Mouse (Mus musculus): ENCODE data around the gene Il1f10.

Gene Il1f10

DNA sequence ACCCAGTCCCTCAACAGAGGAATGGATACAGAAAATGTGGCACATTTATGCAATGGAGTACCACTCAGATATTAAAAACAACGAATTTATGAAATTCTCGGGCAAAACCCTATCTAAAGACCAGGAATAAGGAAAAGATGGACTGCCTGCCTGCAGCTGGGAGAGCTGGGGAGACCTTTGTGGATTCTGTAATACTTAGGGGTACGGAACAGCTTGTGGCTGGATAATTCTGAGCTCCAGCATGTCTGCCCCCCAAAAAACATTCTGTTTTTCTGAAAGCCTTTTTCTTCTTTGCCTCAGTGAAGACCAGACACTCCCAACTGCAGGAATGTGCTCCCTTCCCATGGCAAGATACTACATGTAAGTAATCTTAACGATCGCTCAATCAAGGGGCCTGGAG is at the start of gene Il1f10:
TSS of gene Il1f10 (plus strand) at position 301 of the 400 bp plus-strand sequence.
- DNase-seq (ENCODE audit: low spot score in 2 of 2): no peak

DNA sequence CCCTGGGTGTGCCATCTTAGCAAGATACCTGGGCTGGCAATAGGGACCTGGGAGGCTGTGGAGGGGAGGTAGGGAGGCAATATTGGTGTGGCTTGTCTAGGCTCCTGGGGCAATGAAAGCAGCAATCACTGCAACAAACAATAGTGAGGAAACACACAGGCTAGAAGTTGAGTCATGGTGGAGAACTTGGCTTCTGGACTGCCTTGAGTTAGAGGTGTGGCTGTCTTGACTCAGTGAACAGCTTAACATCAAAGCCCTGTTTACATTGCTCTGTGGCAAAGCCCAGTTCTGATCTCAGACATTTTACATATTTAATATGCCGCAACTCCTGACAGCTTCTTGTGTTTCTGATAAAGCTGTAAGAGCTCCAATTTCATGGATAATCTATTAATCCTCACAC is 23.5 kb upstream of the Il1f10 start:
- DNase-seq (ENCODE audit: low spot score in 2 of 2): no peak

DNA sequence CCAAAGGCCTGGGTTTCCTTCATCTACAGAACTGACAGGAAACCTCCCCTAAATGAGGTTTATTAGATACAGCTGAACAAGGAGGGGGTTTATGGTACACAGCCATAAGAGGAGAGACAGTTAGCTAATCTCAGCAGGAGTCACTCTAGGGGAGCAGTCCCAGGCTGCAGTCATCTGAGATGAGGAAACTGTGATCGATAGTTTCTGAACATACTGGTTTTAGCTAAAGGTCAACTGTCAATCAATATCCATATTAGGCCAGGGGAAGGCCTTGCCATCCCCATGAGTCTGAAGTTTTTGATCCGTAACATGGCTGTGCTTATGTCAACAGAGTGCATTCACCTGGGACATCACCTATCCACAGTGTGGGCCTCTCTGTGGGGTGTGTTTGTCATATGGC is 17.4 kb upstream of the Il1f10 start:
- DNase-seq (ENCODE audit: low spot score in 2 of 2): no peak

DNA sequence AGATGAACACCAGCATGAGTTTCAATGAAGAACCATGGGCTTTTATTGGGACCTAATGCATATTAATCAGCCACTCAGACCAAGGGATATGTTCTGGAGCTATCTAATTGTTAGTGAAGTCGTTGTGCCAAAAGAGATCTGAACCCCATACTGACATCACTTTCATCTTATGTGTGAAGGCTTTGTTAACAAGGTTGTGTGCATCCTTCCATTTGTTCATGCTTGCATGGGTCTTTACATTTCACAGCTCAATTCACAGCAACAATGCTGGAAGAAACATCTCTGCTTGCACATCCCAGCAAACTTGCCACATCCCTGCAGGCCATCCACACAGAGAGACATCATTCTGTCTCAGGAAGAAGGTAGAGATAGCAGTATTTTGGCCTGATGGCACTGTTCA is 15.8 kb upstream of the Il1f10 start:
- DNase-seq (ENCODE audit: low spot score in 2 of 2): no peak

DNA sequence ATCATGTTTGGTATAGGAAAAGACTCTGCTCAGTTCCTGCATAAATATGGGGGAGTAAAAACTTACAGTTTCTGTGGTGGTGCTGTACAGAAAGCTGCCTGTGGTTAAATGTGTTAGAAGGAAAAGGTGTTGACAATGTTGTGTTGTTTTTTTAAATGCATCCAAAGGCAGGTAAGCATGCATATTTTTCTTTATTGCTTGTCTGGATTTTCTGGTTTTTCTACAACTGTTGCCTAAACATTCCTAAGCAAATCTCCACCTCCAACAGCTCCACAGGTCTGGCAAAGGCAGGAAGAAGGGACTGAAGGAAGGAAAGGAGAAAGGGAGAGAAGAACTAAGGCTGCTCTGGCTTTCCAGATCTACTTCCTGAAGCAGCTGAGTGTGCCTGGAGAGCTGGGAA is 14.3 kb upstream of the Il1f10 start, which contains the start of gene Il1f5:
TSS of gene Il1f5 (plus strand) at position 301 of the 400 bp plus-strand sequence.
- no peak for DNase-seq (ENCODE audit: low spot score in 2 of 2)

DNA sequence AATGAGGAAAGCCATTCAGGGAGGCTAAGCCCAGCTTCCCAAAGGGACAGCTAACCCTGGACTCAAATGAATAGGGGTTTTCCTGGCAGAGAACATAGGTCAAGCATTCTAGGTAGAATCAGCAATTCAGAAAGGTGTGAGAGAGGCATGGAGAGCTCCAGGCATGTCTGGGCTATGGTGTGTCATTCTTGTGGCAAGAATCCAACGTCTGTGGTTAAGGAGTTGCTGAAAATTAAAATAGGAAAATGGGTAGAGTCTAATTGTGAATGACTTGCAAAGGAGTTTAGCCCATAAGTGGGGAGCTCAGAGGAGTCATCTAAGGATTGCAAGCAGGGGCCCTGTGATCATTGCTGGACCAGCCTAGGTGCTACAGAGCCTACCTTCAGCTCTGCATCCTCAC is 3.6 kb downstream of the Il1f10 start:
- no peak for DNase-seq (ENCODE audit: low spot score in 2 of 2)

DNA sequence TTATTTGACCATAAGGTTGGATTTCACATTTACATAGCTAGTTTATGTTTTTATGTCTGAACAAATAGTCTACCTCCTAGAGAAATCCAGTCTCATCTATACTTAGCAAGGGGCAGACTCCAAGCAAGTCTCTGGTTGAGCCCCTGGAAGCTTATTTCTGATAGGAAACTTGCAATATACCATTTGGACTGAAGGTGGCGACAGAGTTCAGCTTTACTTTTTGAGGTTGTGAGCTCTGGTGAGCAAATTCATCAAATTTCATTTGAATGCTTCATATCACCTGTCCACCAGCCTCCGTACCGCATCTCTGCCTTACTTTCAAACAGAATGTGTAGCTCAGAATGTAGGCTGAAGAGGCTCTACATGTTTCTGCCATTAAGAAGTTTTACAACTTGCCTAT is 5.8 kb downstream of the Il1f10 start:
- DNase-seq (ENCODE audit: low spot score in 2 of 2): peak in 1 of 2 experiments; percentile 21

DNA sequence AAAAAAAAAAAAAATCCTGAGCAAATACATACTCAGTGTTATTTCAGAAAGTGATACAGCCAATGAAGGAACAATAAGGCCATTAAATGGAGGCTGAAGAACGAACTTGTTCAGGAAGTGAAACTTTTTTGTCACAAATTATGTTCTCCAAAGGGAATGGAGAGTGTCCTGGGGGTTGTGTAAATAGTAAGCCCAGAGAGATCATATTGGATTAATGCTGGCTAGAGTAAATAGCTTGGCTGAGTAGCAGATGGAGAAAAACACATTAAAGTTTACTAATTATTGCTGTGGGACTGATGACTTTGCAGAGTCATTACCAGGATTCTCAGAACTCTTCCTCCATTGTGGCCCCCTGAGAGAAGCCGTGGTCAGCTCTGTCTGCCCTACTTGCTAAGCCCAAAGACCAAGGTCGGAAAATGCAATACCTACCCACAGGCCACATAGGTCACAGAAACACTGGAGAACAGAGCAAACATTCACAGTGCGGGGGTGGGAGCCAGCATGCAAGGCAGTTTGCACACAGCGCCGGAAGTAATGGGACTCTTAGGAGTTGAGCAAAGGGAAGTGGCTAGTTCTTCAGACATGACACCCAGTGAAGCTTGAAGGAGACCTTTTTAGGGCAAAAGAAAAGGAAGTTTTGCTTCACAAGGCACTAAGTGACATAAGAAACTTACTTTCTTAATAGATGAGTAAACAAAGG is 20.5 kb downstream of the Il1f10 start:
- no peak for DNase-seq (ENCODE audit: low spot score in 2 of 2)

DNA sequence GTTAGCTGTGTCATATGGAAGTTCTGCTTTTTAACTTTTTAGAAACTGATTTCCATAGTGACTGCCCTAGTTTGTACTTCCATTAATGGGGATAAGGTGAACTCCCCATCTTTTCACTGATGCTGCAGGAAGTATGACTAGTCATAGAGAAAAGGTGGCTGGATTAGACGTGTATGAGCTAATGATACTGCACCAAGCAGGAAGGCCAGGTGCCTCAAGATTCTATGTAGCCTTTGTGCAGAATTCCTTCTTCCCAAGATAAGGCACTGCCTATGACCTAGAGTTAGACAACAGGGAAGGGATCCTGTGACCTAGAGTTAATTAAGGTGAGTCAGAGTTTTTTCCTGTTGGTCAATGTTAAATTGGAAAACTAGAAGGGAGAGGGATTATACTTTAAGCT is 25.9 kb downstream of the Il1f10 start:
- DNase-seq (ENCODE audit: low spot score in 2 of 2): no peak

DNA sequence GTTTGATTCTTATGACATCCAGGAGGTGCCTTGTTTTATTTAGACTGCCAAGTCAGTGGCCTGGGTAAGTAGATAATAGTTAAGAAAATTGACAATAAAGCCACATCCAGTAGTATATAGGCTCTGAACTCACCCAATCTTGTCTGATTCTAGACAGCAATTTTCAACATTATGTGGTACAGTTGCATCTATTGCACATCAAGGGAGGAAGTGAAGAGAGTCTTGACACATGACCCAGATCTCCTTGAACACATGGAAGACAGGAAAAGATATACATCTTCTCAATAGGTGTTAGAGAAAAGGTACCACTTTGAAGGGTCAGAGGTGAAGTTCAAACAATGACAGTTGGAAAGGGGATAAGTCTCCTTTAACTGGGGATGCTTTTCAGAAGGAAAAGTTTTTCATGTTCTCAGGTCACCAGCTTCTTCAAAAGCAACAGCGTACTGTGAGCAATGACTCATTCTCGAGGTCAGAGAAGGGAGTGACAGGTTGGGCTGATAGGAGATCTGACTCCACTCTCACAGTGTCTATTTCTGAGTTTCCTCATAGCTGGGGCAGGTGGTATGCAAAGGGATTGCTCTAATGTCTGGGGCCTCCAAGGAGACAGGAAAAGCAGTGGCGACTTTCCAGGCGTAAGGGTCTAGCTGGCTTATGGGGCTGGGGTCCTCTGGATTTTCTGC is 27.1 kb downstream of the Il1f10 start:
- peak in 1 of 2 experiments; percentile 27 for DNase-seq (ENCODE audit: low spot score in 2 of 2)

DNA sequence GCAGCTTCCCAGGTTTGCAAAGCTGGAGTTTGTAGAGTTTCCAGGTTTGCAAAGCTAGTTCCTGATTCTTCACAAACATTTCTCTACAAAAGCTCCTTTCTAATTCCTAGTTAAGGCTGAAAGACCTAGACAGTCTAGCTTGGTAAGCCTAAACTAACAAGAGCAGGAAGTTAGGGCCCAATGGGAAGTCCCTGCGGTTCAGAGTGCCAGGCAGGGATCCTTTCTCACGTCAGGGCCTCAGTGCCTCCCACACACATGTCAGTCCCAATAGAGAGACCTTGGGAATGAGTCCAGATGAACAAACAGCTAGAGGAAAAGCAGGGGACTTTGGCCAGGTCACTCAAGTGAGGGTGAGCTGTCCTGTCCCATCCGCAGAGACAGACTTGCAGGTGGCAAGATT is 44.3 kb downstream of the Il1f10 start:
- no peak for DNase-seq (ENCODE audit: low spot score in 2 of 2)

DNA sequence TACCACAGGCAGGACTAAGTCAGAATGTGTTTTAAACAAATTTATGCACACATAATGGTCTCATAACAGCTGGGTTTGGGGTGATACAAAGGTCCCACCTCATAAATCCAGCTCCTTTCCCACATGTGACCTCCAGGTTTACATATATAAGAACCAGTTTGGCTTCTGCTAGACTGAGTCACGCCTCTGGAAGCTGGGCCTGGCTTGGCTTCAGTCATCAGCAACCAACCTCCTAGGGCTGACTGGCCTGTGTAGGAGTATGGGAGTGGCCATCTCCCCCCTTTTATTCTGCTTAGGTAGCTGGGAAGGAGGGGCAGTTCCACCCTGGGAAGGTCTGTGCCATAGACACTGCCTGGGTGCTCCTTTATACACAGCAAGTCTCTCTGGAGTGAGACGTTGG is 45.5 kb downstream of the Il1f10 start, which contains the start of gene Il1rn:
TSS of gene Il1rn (plus strand) at position 309 of the 400 bp plus-strand sequence.
- DNase-seq (ENCODE audit: low spot score in 2 of 2): peak in 1 of 2 experiments; percentile 45

DNA sequence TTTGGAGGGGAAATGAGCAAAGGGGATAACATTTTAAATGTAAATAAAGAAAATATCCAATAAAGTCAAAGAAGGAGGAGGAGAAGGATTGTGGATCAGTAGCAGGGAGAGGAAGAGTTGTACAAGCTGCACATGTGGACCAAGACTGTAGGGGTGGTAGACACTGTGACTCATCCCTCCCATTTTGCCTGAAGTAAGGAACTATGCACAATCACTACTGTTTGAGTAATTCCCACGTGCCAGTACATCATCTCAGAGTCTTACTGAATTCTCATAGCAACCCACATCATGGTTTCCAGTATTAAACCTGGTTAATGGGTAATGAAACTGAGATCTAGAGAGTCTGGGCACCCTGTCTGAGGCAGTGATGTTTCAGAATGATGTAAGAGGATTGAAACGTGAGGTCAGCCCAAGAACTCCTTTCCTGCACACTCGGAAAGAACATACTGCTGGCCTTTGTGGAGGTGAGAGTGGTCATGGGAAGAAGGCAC is 50.4 kb downstream of the Il1f10 start:
- no peak for DNase-seq (ENCODE audit: low spot score in 2 of 2)

All from urinary bladder, adult 18-20 months (tissue).